Mouse (Mus musculus): ENCODE data around the gene Cfi. TPM values are rescaled to one million over a fixed set of nuclear protein-coding genes. Genes with fewer than 3 reads are reported as not detected.
A peak's percentile ranks its signal among the peaks of the same experiment; 100 is the strongest.

Cfi gene
- polyA plus RNA-seq (2012; rRNA removed), result 0.04 and 0.21 TPM in 2 replicates

DNA sequence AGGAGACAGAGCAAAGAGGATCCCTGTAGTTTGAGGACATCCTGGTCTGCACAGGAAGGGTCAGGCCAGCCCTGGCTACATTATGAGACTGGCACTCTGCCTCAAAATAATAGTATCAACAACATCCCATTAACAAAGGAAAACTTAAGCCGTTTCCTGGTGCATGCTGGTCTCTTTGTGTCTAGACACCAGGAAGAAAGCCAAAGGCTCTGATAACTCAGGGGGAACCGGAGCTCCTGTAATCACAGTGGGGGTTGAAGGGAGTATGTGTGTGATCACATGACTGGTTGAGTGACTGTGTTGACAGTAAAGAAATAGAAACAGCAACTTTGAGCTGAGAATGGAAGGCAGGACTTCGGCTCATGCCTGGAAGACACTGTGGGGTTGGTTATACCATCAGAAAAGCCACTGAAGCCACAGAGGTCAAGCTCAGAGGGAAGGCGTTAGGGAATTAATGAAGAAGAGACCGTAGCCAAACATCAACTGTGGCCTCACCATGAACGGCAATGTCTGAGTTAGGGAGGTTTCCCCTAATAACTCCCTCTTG, at the start of gene Cfi:
Gene Cfi (plus strand): TSS at position 497 of the 547 bp plus-strand sequence.
- no peak for TF ChIP-seq POLR2A (IDR thresholded peaks at IDR 0.05; ENCODE audit: borderline replicate concordance, extremely low read depth, insufficient read depth, insufficient read length, poor library complexity, severe bottlenecking)
- TF ChIP-seq CTCF (IDR thresholded peaks at IDR 0.05; ENCODE audit: borderline replicate concordance, extremely low read depth, insufficient read depth, insufficient read length), result no peak
- DNase-seq (ENCODE audit: low read depth), result no peak

- no peak for DNase-seq (ENCODE audit: low read depth)
- TF ChIP-seq CTCF (IDR thresholded peaks at IDR 0.05; ENCODE audit: borderline replicate concordance, extremely low read depth, insufficient read depth, insufficient read length), result no peak
- TF ChIP-seq POLR2A (IDR thresholded peaks at IDR 0.05; ENCODE audit: borderline replicate concordance, extremely low read depth, insufficient read depth, insufficient read length, poor library complexity, severe bottlenecking), result no peak
These were observed 41.9 kb upstream of the Cfi start for GRCm38 (mm10) chr3:129793801-129794200.

DNA sequence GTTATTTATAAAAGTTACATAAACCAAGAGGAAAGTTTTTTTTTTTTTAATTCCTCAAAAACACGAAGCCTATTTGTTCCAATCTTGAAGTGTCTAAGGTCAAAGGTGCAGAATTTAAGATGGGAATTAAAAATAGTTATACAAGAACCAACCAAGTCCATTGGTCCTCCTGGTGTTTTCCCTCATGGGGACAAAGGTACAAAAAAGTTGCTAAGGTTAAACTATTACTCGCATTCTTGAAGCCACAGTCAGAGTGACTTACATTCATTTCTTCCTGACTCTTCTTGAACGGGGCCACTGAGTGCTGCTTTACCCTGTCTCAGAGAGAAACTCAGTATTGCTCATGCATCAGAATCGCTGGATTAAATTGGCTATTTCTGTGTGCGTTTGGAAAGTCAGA, 38.3 kb upstream of the Cfi start:
- TF ChIP-seq CTCF (IDR thresholded peaks at IDR 0.05; ENCODE audit: borderline replicate concordance, extremely low read depth, insufficient read depth, insufficient read length) (no peak), POLR2A (IDR thresholded peaks at IDR 0.05; ENCODE audit: borderline replicate concordance, extremely low read depth, insufficient read depth, insufficient read length, poor library complexity, severe bottlenecking) (no peak)
- DNase-seq (ENCODE audit: low read depth), result no peak

- no peak for DNase-seq (ENCODE audit: low read depth)
- TF ChIP-seq CTCF (IDR thresholded peaks at IDR 0.05; ENCODE audit: borderline replicate concordance, extremely low read depth, insufficient read depth, insufficient read length), result no peak
These were observed 37.1 kb upstream of the Cfi start for GRCm38 (mm10) chr3:129798551-129798950.

GRCm38 (mm10) chr3:129799011-129799410, 36.7 kb upstream of the Cfi start:
- no peak for DNase-seq (ENCODE audit: low read depth)
- TF ChIP-seq POLR2A (IDR thresholded peaks at IDR 0.05; ENCODE audit: borderline replicate concordance, extremely low read depth, insufficient read depth, insufficient read length, poor library complexity, severe bottlenecking) (no peak), CTCF (IDR thresholded peaks at IDR 0.05; ENCODE audit: borderline replicate concordance, extremely low read depth, insufficient read depth, insufficient read length) (no peak)

- no peak for DNase-seq (ENCODE audit: low read depth)
- TF ChIP-seq POLR2A (IDR thresholded peaks at IDR 0.05; ENCODE audit: borderline replicate concordance, extremely low read depth, insufficient read depth, insufficient read length, poor library complexity, severe bottlenecking), result no peak
- no peak for TF ChIP-seq CTCF (IDR thresholded peaks at IDR 0.05; ENCODE audit: borderline replicate concordance, extremely low read depth, insufficient read depth, insufficient read length)
These were observed 31.9 kb upstream of the Cfi start, which contains the start of gene Lrit3 for GRCm38 (mm10) chr3:129803765-129804164. Gene Lrit3, minus strand, starts transcription at chr3:129804030.

DNA sequence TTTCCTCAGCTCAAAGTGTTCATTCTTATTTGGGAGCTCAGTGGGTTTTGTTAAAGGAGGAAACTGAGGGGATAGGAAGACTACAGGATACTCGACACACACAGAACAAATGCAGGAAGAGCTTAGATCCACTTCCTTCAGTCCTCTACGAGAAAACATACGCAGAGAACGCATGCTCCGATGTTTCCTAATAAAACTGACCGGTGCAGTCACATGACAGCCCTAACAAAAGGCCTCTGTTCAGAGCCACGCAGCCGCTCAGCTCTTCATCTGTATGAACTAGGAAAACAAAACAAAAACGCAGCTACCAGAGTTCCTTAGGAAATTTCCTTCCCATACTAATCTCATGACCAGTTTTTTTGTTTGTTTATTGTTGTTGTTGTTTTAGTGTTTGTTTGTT, 14.8 kb upstream of the Cfi start:
- DNase-seq (ENCODE audit: low read depth), result peak; percentile 17
- TF ChIP-seq POLR2A (IDR thresholded peaks at IDR 0.05; ENCODE audit: borderline replicate concordance, extremely low read depth, insufficient read depth, insufficient read length, poor library complexity, severe bottlenecking) (no peak), CTCF (IDR thresholded peaks at IDR 0.05; ENCODE audit: borderline replicate concordance, extremely low read depth, insufficient read depth, insufficient read length) (no peak)

GRCm38 (mm10) chr3:129821736-129822135, 13.9 kb upstream of the Cfi start:
- no peak for DNase-seq (ENCODE audit: low read depth)
- TF ChIP-seq CTCF (IDR thresholded peaks at IDR 0.05; ENCODE audit: borderline replicate concordance, extremely low read depth, insufficient read depth, insufficient read length) (no peak), POLR2A (IDR thresholded peaks at IDR 0.05; ENCODE audit: borderline replicate concordance, extremely low read depth, insufficient read depth, insufficient read length, poor library complexity, severe bottlenecking) (no peak)

- no peak for TF ChIP-seq CTCF (IDR thresholded peaks at IDR 0.05; ENCODE audit: borderline replicate concordance, extremely low read depth, insufficient read depth, insufficient read length)
- TF ChIP-seq POLR2A (IDR thresholded peaks at IDR 0.05; ENCODE audit: borderline replicate concordance, extremely low read depth, insufficient read depth, insufficient read length, poor library complexity, severe bottlenecking), result no peak
- no peak for DNase-seq (ENCODE audit: low read depth)
These were observed 13.4 kb upstream of the Cfi start, which contains the start of gene Rrh for GRCm38 (mm10) chr3:129822206-129822775. Gene Rrh, minus strand, starts transcription at chr3:129822587.

- DNase-seq (ENCODE audit: low read depth), result peak; percentile 61
- TF ChIP-seq POLR2A (IDR thresholded peaks at IDR 0.05; ENCODE audit: borderline replicate concordance, extremely low read depth, insufficient read depth, insufficient read length, poor library complexity, severe bottlenecking), result no peak
- peak; percentile 42; the same call in 1 of the 2 replicates for TF ChIP-seq CTCF (IDR thresholded peaks at IDR 0.05; ENCODE audit: borderline replicate concordance, extremely low read depth, insufficient read depth, insufficient read length)
These were observed 12.4 kb upstream of the Cfi start for GRCm38 (mm10) chr3:129823293-129823692.

DNA sequence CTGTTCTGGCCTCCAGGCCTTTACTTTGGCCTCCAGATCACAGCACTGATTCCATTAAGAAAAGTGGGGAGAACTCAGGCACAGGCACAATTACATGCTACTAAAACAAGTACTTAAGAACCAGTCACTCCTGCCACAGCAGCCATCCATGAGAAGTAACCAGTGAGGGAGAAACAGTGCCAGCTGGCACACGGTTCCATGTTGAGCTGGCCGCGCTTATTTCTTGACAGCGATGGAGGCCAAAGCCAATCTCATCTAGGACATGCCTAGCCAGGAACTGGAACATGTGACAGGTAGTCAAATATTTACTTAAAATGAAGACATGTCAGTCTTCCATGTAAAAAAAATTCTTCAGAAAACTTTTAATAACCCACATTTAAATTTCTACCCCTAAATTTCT, 11.5 kb upstream of the Cfi start:
- TF ChIP-seq POLR2A (IDR thresholded peaks at IDR 0.05; ENCODE audit: borderline replicate concordance, extremely low read depth, insufficient read depth, insufficient read length, poor library complexity, severe bottlenecking), result no peak
- no peak for TF ChIP-seq CTCF (IDR thresholded peaks at IDR 0.05; ENCODE audit: borderline replicate concordance, extremely low read depth, insufficient read depth, insufficient read length)
- DNase-seq (ENCODE audit: low read depth), result no peak

DNA sequence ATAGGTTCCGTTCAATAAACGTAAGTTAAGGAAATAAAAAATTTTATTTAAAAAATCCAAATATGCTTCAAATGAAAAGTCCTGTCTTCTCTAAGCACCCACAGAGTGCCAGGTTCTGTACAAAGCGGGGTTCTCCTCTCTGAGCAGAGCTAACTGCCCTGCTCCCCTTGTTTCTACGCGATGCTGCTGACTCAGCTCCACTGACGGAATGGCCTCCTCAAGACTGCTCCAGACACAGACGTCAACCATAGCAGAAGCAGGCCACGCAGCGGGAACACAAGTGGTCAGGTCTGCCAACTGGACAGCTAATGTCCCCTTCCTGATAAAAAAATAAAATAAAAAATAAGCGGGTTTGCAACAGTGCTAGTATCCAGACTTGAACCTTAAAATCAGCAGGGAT, 10.8 kb upstream of the Cfi start:
- TF ChIP-seq POLR2A (IDR thresholded peaks at IDR 0.05; ENCODE audit: borderline replicate concordance, extremely low read depth, insufficient read depth, insufficient read length, poor library complexity, severe bottlenecking) (no peak), CTCF (IDR thresholded peaks at IDR 0.05; ENCODE audit: borderline replicate concordance, extremely low read depth, insufficient read depth, insufficient read length) (no peak)
- no peak for DNase-seq (ENCODE audit: low read depth)
